Mouse (Mus musculus) right cerebral cortex, postnatal 14 days (tissue): ENCODE results near the gene Nop16.

Source experiments
- DNase-seq: peaks from one replicate; pipeline ENCODE4 v3.0.0; 2022

The Nop16 gene

DNA sequence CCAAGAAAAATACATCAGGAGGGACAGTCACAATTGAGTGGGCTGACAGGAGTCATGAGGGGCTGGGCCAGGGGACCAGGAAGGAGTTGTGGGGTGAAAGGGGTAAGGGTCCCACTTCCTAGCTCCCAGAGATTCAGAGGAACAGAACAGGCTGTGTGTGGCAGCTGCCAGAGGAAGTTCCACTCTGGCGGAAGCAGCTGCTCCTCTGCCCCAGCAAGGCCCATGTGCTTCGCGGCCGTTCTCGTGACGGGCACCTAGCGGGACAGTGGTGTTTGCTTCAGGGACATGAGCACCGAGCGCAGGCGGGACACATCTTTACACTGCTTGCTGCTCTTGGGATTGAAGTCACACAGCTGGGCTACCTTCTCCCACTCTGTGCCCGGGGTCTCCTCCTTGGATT is 3.7 kb upstream of the Nop16 start:
- DNase-seq, result no peak

DNA sequence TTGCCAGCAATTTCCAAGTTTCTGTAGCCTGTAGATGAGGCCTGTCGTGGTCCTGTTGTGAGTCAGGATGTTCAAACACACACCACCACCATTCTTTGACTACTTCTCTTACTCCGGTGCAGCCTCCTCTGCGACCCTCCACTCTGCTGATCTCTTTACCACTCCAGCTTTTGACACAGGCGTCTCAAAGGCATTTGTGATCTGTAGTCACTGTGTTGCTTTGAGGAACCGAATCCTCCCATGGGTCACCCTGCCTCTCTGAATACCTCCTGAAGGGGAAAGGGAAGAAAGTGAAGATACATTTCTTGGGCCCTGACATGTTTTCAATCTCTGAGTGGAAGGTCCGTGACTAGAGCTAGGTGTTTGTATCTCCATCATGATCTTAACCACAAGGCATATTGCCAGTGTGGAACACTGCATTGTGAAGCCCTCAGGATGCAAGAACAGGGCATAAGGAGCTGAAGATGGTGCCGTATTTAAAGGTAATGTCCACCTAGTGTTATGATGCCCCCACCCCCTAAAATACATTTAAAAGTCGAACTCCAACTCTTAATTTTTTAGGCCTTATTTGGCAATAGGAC is 2.0 kb upstream of the Nop16 start:
- DNase-seq, result no peak

DNA sequence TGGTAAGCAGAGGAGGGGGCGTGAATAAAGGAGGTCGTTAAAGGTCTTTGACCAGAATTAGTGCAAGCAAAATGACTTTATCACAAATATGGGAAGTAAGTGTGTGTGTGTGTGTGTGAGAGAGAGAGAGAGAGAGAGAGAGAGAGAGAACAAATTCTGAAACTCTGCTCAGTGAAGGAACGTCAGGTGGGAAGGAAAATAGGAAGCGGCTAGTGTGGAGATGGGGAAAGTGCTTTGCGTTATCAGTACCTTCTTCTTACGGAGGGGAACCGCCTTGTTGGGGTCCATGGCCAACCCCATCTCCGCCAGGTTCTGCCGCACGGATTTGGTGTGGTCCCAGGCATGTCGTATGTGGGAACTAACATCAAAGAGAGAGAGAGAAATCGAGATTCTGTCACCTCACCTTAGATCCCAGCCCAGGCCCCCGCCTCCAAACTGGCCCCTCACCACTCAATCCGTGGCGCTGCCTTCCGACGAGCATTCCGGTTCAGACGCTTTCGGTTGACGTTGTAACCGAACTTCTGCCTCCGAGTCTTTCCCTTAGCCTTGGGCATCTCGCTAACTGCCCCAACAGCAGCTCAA is 385 bp downstream of the Nop16 start:
- peak; percentile 50 for DNase-seq

DNA sequence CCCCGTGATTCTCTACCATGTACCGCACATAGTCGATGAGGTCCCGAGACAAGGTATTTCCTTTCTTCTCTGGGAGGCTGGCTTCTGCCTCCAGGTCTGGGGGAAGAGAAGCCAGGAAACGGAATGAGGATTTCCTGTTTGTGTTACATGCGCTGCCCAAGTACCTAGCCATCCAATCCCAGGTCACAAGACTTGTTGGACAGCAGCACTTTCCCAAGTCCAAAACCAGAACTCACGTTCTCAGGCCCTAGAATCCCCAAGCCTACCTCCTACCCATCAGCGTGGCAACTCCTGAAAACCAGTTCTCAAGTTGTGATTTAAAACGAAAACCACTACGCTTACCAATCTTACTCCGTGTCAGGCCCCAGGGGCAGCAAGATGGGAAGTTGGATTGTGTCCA is 4.1 kb downstream of the Nop16 start:
- no peak for DNase-seq

DNA sequence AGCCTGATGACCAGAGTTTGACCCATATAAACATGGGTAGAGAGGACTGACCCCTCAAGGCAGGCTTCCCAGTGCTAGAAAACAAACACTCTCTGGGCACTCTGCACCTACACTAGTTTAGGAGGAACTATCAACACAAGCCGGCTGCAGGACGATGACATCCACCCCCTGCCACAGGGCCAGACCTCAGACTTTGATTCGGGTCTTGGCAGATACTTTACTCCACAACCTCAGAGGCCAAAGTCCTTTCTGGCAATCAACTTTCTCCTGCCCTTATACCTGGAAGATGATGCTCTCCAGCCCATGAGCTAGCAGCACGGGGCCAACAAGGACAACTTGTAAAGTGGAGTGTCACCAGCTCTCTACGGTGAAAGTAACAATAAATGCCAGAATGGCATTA is 7.0 kb downstream of the Nop16 start:
- DNase-seq, result no peak

DNA sequence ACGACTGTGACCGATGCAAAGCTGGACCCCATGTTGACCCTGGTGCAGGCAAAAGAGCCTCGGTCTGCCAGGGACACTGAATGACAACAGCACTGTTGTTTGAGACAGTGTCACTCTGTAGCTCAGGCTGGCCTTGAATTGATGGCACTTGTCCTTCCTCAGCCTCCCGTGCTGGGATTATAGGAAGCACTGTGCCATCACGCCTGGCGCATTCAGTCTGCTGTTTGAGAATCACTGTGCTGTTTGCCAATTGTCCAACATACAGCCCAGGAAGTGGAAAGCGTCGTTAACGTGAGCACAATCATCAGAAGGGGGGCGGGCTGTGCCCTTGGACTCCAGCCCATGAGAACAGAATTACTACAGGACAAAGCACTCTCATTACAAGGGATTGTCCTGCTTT is 7.8 kb downstream of the Nop16 start:
- DNase-seq, result no peak

DNA sequence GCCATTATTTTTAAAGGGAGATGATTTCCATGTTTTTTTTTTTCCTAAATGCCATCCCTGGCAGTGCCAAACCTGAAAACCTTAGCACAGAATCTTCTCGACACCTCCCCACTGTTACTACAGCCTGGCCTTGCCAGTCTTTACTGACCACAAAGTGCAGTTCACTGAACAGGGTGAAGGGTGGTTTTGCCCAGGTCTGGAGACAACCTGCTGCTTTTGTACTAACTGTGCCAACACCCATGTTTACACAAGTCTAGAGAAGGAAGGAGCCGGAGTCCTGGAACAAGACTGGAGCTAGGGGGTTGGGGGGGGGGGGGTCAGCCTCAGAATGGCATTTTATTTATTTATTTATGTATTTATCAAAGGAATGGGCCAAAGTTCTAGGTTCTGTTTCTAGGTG is 8.5 kb downstream of the Nop16 start:
- DNase-seq, result no peak

DNA sequence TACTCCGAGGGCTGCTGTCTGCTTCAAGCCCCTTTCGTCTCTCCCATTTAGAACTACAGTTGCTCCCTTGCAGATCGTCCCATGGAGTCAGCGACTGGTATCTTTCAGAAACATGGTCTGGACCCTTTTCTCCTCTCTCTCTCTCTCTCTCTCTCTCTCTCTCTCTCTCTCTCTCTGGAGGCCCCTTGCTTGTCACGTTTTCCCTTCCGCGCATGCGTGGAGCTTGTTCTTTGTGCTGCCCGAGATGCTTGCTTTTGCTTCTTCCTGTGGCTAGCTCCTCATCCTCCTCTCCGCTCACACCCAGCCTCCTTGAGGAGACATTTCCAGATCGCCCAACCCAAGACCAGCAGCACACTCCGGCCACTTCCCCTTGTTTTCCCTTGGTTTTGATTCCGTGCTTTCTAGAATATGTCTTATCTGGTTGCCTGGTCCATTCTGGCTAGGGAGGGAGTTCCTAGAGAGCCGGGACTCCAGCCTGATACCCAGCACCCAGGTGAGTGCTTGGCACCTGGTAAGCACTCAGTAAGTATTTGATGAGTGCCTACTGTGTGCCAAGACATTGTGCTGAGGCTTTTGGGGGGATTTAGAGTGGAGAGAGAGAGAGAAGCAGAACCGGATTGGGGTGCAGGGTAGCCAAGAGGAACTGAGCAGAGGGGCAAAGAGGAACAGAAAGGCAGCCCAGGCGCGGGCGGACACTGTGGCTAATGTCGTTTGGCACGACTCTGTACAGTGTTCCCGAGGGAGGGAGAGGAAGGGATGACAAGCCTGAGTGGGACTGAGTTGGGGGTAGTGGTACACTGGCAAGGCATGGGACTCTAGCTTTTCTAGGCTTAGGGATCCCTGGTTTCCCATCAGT is 12.0 kb downstream of the Nop16 start:
- DNase-seq, result no peak

DNA sequence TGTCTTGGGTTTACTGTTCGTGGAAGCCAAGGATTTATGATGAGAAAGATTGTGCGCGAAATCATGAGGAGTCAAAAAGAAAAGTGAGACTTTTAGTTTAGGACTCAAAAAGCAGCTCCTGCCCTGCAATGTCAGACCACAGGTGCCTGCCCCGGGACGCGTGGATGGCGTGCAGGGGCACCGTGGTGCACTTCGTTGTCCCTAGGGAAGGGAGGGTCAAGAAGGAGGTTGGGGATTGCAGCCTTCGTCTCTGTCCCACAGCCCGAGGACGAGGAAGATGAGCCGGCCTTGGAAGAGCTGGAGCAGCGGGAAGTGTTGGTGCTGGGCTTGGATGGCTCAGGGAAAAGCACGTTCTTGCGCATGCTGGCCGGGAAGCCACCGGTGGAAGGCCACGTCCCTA is 14.4 kb downstream of the Nop16 start:
- no peak for DNase-seq

DNA sequence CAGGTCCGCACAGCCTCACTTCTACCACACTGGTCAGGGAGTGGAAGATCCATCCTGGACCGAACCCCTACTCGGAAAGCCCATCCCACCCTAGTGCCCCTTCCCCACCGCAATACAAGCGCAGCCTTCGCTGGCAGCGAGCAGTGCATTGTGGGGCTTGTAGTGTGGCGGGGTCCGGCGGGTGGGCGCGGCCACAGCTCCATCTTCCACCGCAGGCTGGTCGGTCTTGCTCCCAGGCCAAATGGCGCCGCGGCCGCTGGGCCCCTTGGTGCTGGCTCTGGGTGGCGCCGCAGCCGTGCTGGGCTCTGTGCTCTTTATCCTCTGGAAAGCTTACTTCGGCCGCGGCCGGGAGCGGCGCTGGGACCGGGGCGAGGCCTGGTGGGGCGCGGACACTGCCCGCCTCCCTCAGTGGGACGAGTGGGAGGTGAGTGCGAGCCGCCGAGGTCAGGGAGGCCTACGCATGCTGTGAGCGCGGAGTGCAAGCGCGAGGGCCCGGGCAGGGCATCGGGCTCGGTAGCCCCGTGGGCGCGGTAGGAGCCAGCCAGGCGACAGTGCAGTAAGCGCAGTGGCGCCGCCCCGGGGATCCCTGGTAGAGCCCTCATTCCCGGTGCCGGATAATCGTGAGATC is 14.9 kb downstream of the Nop16 start, which contains the start of gene Arl10:
Gene Arl10 (plus strand): TSS at position 162 of the 628 bp plus-strand sequence.
- peak; percentile 74 for DNase-seq

DNA sequence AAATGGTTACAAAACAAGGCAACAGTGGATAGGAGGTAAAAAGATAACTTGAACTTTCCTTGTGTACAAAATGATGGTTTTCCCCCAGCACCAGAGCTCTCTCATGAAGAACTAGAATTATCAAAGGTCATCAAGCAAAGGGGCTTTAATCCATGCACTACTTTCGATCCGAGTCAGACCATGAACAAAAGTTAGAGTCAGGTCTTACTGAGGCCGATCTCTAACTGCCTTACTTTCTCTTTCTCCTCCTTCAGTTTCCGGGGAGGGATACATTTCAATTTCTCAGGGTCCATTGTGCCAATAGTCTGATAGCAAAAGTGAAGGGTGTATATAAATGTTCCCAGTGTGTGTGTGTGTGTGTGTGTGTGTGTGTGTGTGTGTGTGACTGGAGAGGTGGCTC is 17.3 kb downstream of the Nop16 start:
- DNase-seq, result no peak

DNA sequence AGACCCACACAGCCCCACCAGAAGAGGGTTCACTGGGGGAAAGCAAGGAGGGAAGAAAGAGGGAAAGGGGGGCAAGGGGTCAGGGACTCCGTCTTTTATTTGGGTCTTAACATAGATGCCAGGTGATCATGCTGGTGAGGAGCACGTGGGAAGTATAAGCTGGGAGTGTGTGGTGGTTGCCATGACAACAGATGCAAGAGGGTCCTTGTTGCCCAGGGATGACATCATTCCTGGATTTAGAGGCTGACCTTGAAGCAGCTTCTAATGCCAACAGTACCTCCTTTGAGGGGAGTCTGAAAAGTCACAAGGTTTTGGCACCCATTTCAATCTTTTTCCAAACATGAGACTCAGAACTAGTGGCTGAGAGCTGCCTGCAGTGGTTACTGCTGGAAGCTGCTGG is 18.3 kb downstream of the Nop16 start:
- DNase-seq, result no peak

DNA sequence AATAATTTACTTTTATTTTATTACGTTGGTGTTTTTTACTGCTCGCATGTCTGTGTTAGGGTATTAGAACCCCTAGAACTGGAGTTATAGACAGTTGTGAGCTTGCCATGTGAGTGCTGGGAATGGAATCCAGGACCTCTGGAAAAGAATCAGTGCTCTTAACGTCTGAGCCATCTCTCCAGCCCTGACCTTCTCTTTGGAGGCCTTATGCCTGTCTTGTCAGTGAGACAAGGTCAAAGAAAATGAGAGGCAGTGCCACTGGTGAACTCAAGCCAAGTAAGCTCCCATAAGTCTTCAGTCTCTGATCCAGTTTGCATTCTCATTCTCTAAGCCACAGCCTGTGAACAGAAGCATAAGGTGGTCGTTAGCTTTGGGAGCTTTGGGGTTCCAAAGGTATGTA is 19.2 kb downstream of the Nop16 start:
- no peak for DNase-seq

DNA sequence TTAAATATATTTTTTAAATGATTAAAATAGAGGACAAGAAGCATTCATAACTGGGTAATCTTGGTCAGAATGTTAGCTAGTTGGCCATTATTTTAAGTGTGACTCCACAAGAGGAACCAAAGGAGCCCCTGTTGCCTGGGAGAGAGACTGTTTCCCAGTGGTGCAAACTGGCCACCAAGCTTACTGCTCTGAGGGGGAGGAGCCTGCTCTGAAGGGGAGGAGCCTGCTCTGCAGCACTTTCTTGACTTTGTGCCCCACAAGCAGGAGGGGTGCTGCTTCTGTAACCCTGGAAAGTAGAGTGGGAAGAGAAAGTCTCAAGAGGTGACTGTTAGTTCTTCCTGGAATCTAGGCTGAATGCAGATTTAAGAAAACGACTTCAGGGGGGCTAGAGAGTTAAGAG is 20.6 kb downstream of the Nop16 start:
- no peak for DNase-seq

DNA sequence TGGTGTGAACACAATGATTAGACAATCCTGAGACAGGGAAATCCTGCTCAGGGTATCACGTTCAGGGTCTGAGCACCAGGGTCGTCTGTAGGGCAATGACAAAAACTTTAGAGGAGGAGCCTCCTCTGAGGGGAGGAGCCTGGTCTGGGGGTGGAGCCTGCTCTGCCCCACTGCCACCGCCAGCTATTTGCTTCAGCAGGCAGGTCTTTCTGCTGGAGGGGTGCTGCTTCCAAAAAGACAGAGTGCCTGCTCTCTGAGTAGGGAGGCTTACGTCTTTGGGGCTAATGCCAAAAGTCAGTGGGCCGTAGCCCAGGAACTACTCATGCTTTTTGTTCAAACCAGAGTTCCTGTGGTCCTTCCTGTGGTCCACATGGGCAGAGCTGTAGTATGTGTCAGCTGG is 21.5 kb downstream of the Nop16 start:
- no peak for DNase-seq

DNA sequence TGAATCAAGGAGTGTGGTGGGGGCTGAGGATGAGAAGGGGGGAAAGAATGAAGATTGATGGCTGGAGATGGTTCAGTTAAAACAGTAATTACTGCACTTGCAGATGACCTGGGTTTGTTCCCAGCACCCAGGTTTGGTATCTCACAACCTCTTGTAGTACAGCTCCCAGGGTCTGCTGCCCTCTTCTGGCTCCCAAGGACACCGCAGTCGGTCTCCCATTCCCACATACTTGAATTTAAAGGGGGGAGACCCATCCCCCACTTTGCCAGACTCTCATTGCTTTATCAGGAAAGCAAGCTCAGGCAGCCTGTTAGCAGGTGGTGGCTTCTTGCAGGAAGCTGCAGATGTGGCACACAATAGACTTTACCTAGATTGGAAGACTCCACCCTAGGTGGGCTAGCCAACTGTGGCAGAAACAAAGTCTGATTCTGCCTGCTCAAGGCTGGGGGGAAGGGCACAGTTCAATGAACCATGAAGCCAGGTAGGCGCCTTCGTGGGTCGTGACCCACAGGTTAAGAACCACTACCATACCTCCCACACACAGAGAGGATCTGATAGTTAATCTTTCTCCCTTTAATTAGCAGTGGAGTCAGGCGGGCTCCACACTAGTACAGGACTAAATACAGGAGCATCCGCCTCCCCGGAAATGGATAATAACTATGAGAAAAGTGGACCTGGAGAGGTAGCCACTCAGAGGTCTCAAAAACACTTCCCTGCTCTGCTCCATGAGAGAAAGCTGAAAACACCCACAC is 24.1 kb downstream of the Nop16 start:
- DNase-seq, result peak; percentile 53

DNA sequence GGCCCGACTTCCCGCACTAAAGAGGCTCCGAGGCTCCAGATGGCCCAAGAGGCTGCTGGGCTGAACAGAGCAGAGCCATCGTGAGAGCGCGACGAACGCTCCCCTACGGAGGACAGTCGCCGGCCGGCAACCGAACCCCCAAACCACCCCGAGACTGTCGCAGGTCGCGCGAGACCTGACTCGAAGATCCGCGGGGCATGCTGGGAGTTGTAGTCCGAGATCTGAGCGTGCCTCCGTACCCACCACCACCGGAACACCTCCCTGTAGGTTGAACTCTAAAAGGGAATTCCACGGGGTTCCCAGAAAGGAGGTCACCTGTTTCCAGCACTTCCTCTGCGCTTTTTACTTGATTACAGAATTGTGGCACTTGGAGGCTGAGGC is 24.7 kb downstream of the Nop16 start, which contains the start of gene 4833439L19Rik:
Gene 4833439L19Rik (minus strand): TSS at position 235 of the 381 bp plus-strand sequence.
- DNase-seq, result peak; percentile 96

DNA sequence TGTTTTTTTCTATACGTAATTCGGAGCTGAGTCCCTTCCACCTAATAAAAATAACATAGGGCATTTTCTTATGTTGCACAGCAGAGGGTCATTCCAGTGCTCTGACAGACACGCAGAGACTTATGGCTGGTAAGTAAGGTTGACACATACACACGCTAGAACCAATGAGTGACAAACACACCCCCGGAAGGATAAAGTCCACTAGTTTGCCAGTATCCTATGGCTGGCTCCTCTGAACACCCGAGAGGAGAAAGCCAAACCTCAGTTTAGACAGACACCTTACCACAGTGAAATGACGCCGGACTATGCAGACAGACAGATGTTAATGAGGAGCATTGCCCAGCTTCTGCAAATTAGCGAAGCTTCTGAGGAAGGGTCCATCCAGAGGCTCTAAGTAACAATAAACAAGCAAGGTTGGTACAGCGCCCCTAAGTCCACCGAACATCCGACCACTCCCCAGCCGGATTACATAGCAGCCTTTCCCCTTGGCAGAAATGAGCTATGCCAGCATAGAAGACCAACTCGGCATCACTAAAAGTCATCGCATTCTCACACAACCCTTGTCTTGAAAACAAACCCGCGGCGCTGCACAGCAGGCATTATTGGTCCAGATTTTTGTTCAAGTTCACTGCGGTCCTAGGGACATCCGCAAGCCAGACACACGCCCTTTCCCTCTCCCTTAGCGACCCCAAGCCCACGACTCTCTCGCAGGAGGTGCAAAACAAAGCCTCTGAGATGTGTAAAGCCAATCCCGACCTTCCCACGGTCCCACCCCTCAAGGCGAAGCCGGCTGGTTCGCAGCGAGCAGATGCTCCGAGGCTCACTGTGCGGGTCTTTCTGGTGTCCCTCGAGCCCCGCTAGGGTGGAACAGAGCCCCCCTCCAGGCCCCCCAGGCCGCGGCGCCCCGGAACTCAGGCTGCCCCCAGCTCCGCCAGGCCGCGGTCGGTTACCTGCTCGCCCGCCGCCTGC is 25.4 kb downstream of the Nop16 start:
- DNase-seq, result no peak

DNA sequence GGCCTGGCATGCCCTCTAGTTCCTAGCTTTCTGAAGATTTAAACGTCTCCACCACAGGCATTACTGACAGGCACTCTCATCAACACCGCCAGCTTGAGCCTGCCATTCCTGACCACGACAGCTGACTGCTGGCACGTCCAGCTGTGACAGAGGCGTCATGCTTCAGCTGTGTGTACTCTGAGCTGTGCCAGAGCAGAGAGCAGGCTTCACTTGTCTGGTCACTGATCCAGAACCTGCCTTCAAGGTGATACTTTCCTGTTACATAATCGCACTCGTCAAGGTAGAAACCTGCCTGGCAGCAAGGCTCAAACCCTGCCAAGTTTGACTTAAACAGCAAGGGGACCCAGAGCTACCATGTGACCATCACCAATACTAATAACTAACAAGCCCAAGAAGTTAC is 27.3 kb downstream of the Nop16 start:
- no peak for DNase-seq

DNA sequence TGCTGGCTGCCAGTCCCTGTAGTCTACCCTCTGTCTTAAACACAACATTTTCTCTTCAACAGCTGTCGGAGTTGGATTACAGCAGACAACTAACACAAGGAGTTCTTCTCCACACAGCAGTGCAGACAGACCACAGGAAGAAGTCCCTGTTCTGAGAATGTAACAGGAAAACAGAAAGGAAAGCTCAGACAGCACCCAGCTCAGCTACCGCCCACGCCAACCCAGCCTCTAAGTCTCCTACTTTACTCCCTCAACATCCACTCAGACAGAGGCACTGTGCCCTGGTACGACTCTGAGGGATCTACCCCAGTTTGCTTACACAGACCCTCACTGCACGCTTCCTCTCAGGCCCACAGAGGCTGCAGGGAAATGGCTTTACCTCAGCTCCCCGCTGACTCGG is 29.3 kb downstream of the Nop16 start:
- no peak for DNase-seq

DNA sequence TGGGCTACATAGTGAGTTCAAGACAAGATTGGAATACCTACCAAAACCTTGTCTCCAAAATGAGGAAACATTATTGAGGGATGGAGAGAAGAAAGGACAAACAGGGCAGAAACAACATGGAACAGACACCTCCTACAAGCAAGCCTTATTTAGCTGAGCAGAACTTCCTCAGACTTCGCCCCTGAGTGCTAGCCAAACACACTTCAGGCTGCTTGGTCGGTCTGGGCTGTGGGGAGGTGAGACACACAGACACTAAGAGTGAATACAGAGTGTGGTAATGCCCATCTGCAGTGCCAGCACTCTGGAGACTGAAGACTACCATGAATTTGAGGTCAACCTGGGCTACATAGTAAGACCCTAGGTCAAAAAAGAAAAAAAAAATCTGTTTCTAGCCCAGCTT is 30.2 kb downstream of the Nop16 start:
- DNase-seq, result no peak

DNA sequence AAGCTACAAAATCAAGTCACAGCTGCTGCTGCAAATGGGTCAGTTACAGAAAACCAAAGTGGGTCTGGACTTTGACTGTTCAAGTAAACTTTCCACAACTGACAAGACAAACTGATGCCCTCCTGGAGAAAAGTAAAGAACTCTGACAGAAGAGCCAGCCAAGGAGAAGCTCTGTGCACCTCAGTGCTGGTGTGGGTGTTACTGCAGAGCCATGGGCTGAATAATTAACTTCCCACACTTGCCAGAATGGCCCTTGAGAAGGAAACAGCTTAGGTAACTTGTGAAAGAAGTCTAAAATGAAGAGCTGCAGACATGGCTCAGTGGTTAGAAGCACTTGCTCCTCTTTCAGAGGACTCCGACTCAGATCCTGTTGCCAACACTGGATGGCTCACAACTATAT is 32.2 kb downstream of the Nop16 start:
- no peak for DNase-seq
